Mouse (Mus musculus) kidney, postnatal 0 days (tissue): ENCODE results near the gene Foxi1. TPM values are rescaled to one million over a fixed set of nuclear protein-coding genes. Genes with fewer than 3 reads are reported as not detected.

Source experiments
- ATAC-seq: fragments of 200-750 bp; cut with Nextera tagmentation; replicated peaks from 2 replicates; pipeline ENCODE4 v1.8.0; 2017; ENCODE audit warnings: low read depth, moderate number of reproducible peaks, moderate TSS enrichment, moderate library complexity; ENCODE audit not compliant: low FRiP score
- DNase-seq: peaks from one replicate; pipeline ENCODE4 v3.0.0-alpha.2; 2016; ENCODE audit warnings: low spot score
- H3K27ac ChIP-seq: fragments of 300-500 bp; sonication (generic); 2 replicates; pipeline ENCODE4 v1.5.1; 2014; ENCODE audit warnings: mild to moderate bottlenecking
- H3K27me3 ChIP-seq: fragments of 300-500 bp; sonication (generic); 2 replicates; pipeline ENCODE4 v1.6.1; 2014; ENCODE audit warnings: low read length, mixed read lengths; ENCODE audit not compliant: insufficient read depth
- H3K36me3 ChIP-seq: fragments of 300-500 bp; sonication (generic); 2 replicates; pipeline ENCODE4 v1.6.1; 2014; ENCODE audit warnings: low read length, mixed read lengths; ENCODE audit not compliant: insufficient read depth
- H3K4me1 ChIP-seq: fragments of 300-500 bp; sonication (generic); replicated peaks from 2 replicates; pipeline ENCODE4 v1.6.1; 2014; ENCODE audit warnings: antibody characterized with exemption, low read length, mixed read lengths; ENCODE audit not compliant: insufficient read depth
- H3K4me2 ChIP-seq: fragments of 300-500 bp; sonication (generic); 2 replicates; pipeline ENCODE4 v1.6.1; 2014; ENCODE audit warnings: mild to moderate bottlenecking, low read length, moderate library complexity, mixed read lengths
- H3K4me3 ChIP-seq: fragments of 300-500 bp; sonication (generic); replicated peaks from 2 replicates; pipeline ENCODE4 v1.5.1; 2014; ENCODE audit warnings: low read depth, low read length
- H3K9ac ChIP-seq: fragments of 300-500 bp; sonication (generic); 2 replicates; pipeline ENCODE4 v1.6.1; 2014; ENCODE audit warnings: low read depth, low read length
- H3K9me3 ChIP-seq: fragments of 300-500 bp; sonication (generic); replicated peaks from 2 replicates; pipeline ENCODE4 v1.6.1; 2016; ENCODE audit warnings: low read length, inconsistent platforms, mixed read lengths
- CTCF ChIP-seq: IDR thresholded peaks from 2 replicates; pipeline ENCODE4 v1.5.1; 2016; ENCODE audit warnings: antibody characterized with exemption, low read depth, mild to moderate bottlenecking, moderate library complexity
- WGBS: fragments of 180-500 bp; shearing (Covaris S2); extraction: QIAGEN DNeasy Blood & Tissue Kit; methylation state at CpG from one replicate; pipeline ENCODE4 v1.1.7; 2014; 5-methylcytosine and 5-hydroxymethylcytosine counted together
- polyA plus RNA-seq: library from polyadenylated mRNA; unstranded; fragments of >200 nt; fragmentation: Nextera tagmentation; extraction: Ambion mirVana; gene quantifications from 2 replicates; pipeline ENCODE4 v1.2.1, GENCODE M21; 2015

The Foxi1 gene
- polyA plus RNA-seq, result 28.0 and 30.2 TPM in 2 replicates

- Histone ChIP-seq H3K27ac (no peak within 1 kb of the TSS), H3K4me2 (no peak within 1 kb of the TSS), H3K9ac (no peak within 1 kb of the TSS), H3K27me3 (no peaks in the 10 kb centered on the region), H3K9me3 (no peaks in the 10 kb centered on the region), H3K4me1 (no peaks in the 10 kb centered on the region), H3K4me3 (no peak within 1 kb of the TSS), H3K36me3 (no peaks in the 10 kb centered on the region)
- ATAC-seq (peak; percentile 35; the same call in 1 of the 2 replicates), DNase-seq (no peak)
- 78% methylated on average over 10 of the region's 10 CpGs for WGBS
- TF ChIP-seq CTCF, result no peak
Measured at GRCm38 (mm10) chr11:34207989-34208388, at the start of gene Foxi1. Gene Foxi1 (minus strand): TSS chr11:34208089.

- Histone ChIP-seq H3K27ac (no peak overlapping the region), H3K27me3 (no peaks in the 10 kb centered on the region), H3K9ac (no peak overlapping the region), H3K9me3 (no peaks in the 10 kb centered on the region), H3K4me1 (no peaks in the 10 kb centered on the region), H3K4me3 (no peak overlapping the region), H3K36me3 (no peaks in the 10 kb centered on the region), H3K4me2 (no peak overlapping the region)
- DNase-seq (no peak), ATAC-seq (no peak)
- no peak for TF ChIP-seq CTCF
- WGBS, result 47% methylated on average over 6 of the region's 6 CpGs
Measured at GRCm38 (mm10) chr11:34242979-34243378, 35.1 kb upstream of the Foxi1 start.

GRCm38 (mm10) chr11:34240252-34240651, 32.4 kb upstream of the Foxi1 start:
- no peak for TF ChIP-seq CTCF
- H3K4me2 ChIP-seq, result no peak overlapping the region
- H3K4me3 ChIP-seq, result no peak overlapping the region
- H3K9ac ChIP-seq, result no peak overlapping the region
- ATAC-seq (no peak), DNase-seq (no peak)
- H3K27me3 ChIP-seq, result no peaks in the 10 kb centered on the region
- H3K9me3 ChIP-seq, result no peaks in the 10 kb centered on the region
- no peak overlapping the region for H3K27ac ChIP-seq
- no peaks in the 10 kb centered on the region for H3K4me1 ChIP-seq
- 94% methylated on average over 1 of the region's 1 CpGs for WGBS
- H3K36me3 ChIP-seq, result no peaks in the 10 kb centered on the region

- Histone ChIP-seq H3K4me1 (no peaks in the 10 kb centered on the region), H3K4me2 (no peak overlapping the region), H3K27ac (no peak overlapping the region), H3K27me3 (no peaks in the 10 kb centered on the region), H3K4me3 (no peak overlapping the region), H3K9ac (no peak overlapping the region), H3K9me3 (no peaks in the 10 kb centered on the region), H3K36me3 (no peaks in the 10 kb centered on the region)
- DNase-seq (no peak), ATAC-seq (no peak)
- 77% methylated on average over 2 of the region's 2 CpGs for WGBS
- TF ChIP-seq CTCF, result no peak
Measured at GRCm38 (mm10) chr11:34239691-34240090, 31.8 kb upstream of the Foxi1 start.

- Histone ChIP-seq H3K9me3 (no peaks in the 10 kb centered on the region), H3K36me3 (no peaks in the 10 kb centered on the region), H3K27ac (no peak overlapping the region), H3K4me1 (no peaks in the 10 kb centered on the region), H3K4me2 (no peak overlapping the region), H3K9ac (no peak overlapping the region), H3K27me3 (no peaks in the 10 kb centered on the region), H3K4me3 (no peak overlapping the region)
- DNase-seq, result no peak
- TF ChIP-seq CTCF, result no peak
- ATAC-seq, result no peak
- 76% methylated on average over 6 of the region's 6 CpGs for WGBS
Measured at GRCm38 (mm10) chr11:34236885-34237284, 29.0 kb upstream of the Foxi1 start.

- Histone ChIP-seq H3K4me1 (no peaks in the 10 kb centered on the region), H3K4me2 (no peak overlapping the region), H3K27me3 (no peaks in the 10 kb centered on the region), H3K27ac (no peak overlapping the region), H3K36me3 (no peaks in the 10 kb centered on the region), H3K9ac (no peak overlapping the region), H3K9me3 (no peaks in the 10 kb centered on the region), H3K4me3 (no peak overlapping the region)
- WGBS, result 52% methylated on average over 5 of the region's 5 CpGs
- ATAC-seq (peak; percentile 40; the same call in 1 of the 2 replicates), DNase-seq (peak; percentile 31)
- peak; percentile 56 for TF ChIP-seq CTCF
Measured at GRCm38 (mm10) chr11:34236091-34236759, 28.3 kb upstream of the Foxi1 start.
